Mouse (Mus musculus): Measurements from ENCODE around the gene Myl6. TPM values are rescaled to one million over a fixed set of nuclear protein-coding genes. Genes with fewer than 3 reads are reported as not detected.
A peak's percentile ranks its signal among the peaks of the same experiment; 100 is the strongest.

Gene Myl6
- polyA plus RNA-seq, 1 experiment = 3,169 TPM

- no peaks in the 10 kb centered on the region for H3K27me3 ChIP-seq (ENCODE audit: control insufficient read depth, insufficient read depth, insufficient read length)
- no peak overlapping the region for H3K4me3 ChIP-seq (ENCODE audit: insufficient read depth, poor library complexity, severe bottlenecking)
- peaks cover 30% of the 10 kb centered on the region for H3K79me3 ChIP-seq (ENCODE audit: low read depth)
- TF ChIP-seq MYOD1 (IDR thresholded peaks at IDR 0.05; ENCODE audit: control insufficient read depth, insufficient read length, low read depth) = peak; percentile 18
- TF ChIP-seq FOSL1 (IDR thresholded peaks at IDR 0.05; ENCODE audit: insufficient read depth, low read length, poor library complexity, severe bottlenecking) = no peak
- peaks cover 47% of the 10 kb centered on the region for H3K79me2 ChIP-seq (ENCODE audit: control insufficient read depth, insufficient read depth)
- H3K36me3 ChIP-seq (ENCODE audit: control insufficient read depth, insufficient read depth) = peaks cover 10% of the 10 kb centered on the region
- no peak overlapping the region for H3ac ChIP-seq (ENCODE audit: control insufficient read depth, insufficient read length, low read depth)
Measured at GRCm38 (mm10) chr10:128496509-128497077, 2.6 kb upstream of the Myl6 start.

- H3K4me3 ChIP-seq (ENCODE audit: insufficient read depth, poor library complexity, severe bottlenecking) = no peak overlapping the region
- H3ac ChIP-seq (ENCODE audit: control insufficient read depth, insufficient read length, low read depth) = no peak overlapping the region
- peaks cover 54% of the 10 kb centered on the region for H3K79me2 ChIP-seq (ENCODE audit: control insufficient read depth, insufficient read depth)
- TF ChIP-seq USF1 (IDR thresholded peaks at IDR 0.05; ENCODE audit: low read depth) = no peak
- TF ChIP-seq MYOG (IDR thresholded peaks at IDR 0.05; ENCODE audit: control insufficient read depth, extremely low read depth, insufficient read length) = no peak
- no peak for TF ChIP-seq MAX (IDR thresholded peaks at IDR 0.05)
- TF ChIP-seq CEBPB (IDR thresholded peaks at IDR 0.05; ENCODE audit: low read depth) = no peak
- no peak for TF ChIP-seq FOSL1 (IDR thresholded peaks at IDR 0.05; ENCODE audit: insufficient read depth, low read length, poor library complexity, severe bottlenecking)
- no peak for TF ChIP-seq CTCF (IDR thresholded peaks at IDR 0.05; ENCODE audit: control insufficient read depth, insufficient read depth, insufficient read length)
- no peak for TF ChIP-seq MYOD1 (IDR thresholded peaks at IDR 0.05; ENCODE audit: control insufficient read depth, insufficient read length, low read depth)
- H3K27me3 ChIP-seq (ENCODE audit: control insufficient read depth, insufficient read depth, insufficient read length) = no peaks in the 10 kb centered on the region
- H3K79me3 ChIP-seq (ENCODE audit: low read depth) = peaks cover 37% of the 10 kb centered on the region
- peaks cover 17% of the 10 kb centered on the region for H3K36me3 ChIP-seq (ENCODE audit: control insufficient read depth, insufficient read depth)
Measured at GRCm38 (mm10) chr10:128495903-128496302, 2.0 kb upstream of the Myl6 start.

GRCm38 (mm10) chr10:128495270-128495669, 1.3 kb upstream of the Myl6 start:
- Histone ChIP-seq H3K4me3 (ENCODE audit: insufficient read depth, poor library complexity, severe bottlenecking) (peak overlapping the region; percentile 97), H3K79me3 (ENCODE audit: low read depth) (peaks cover 40% of the 10 kb centered on the region), H3K27me3 (ENCODE audit: control insufficient read depth, insufficient read depth, insufficient read length) (no peaks in the 10 kb centered on the region), H3K79me2 (ENCODE audit: control insufficient read depth, insufficient read depth) (peaks cover 60% of the 10 kb centered on the region), H3ac (ENCODE audit: control insufficient read depth, insufficient read length, low read depth) (no peak overlapping the region), H3K36me3 (ENCODE audit: control insufficient read depth, insufficient read depth) (peaks cover 23% of the 10 kb centered on the region)
- TF ChIP-seq USF1 (IDR thresholded peaks at IDR 0.05; ENCODE audit: low read depth) (no peak), MAX (IDR thresholded peaks at IDR 0.05) (no peak), CEBPB (IDR thresholded peaks at IDR 0.05; ENCODE audit: low read depth) (no peak), MYOD1 (IDR thresholded peaks at IDR 0.05; ENCODE audit: control insufficient read depth, insufficient read length, low read depth) (no peak), CTCF (IDR thresholded peaks at IDR 0.05; ENCODE audit: control insufficient read depth, insufficient read depth, insufficient read length) (no peak), FOSL1 (IDR thresholded peaks at IDR 0.05; ENCODE audit: insufficient read depth, low read length, poor library complexity, severe bottlenecking) (no peak), MYOG (IDR thresholded peaks at IDR 0.05; ENCODE audit: control insufficient read depth, extremely low read depth, insufficient read length) (no peak)

- peaks cover 28% of the 10 kb centered on the region for H3K36me3 ChIP-seq (ENCODE audit: control insufficient read depth, insufficient read depth)
- H3K79me3 ChIP-seq (ENCODE audit: low read depth) = peaks cover 40% of the 10 kb centered on the region
- TF ChIP-seq FOSL1 (IDR thresholded peaks at IDR 0.05; ENCODE audit: insufficient read depth, low read length, poor library complexity, severe bottlenecking) (no peak), CTCF (IDR thresholded peaks at IDR 0.05; ENCODE audit: control insufficient read depth, insufficient read depth, insufficient read length) (no peak), CEBPB (IDR thresholded peaks at IDR 0.05; ENCODE audit: low read depth) (no peak), USF1 (IDR thresholded peaks at IDR 0.05; ENCODE audit: low read depth) (no peak), MYOG (IDR thresholded peaks at IDR 0.05; ENCODE audit: control insufficient read depth, extremely low read depth, insufficient read length) (no peak), MAX (IDR thresholded peaks at IDR 0.05) (no peak), MYOD1 (IDR thresholded peaks at IDR 0.05; ENCODE audit: control insufficient read depth, insufficient read length, low read depth) (no peak)
- H3K79me2 ChIP-seq (ENCODE audit: control insufficient read depth, insufficient read depth) = peaks cover 61% of the 10 kb centered on the region
- peak overlapping the region; percentile 94 for H3ac ChIP-seq (ENCODE audit: control insufficient read depth, insufficient read length, low read depth)
- no peaks in the 10 kb centered on the region for H3K27me3 ChIP-seq (ENCODE audit: control insufficient read depth, insufficient read depth, insufficient read length)
- H3K4me3 ChIP-seq (ENCODE audit: insufficient read depth, poor library complexity, severe bottlenecking) = peak overlapping the region; percentile 97
Measured at GRCm38 (mm10) chr10:128494667-128495245, 811 bp upstream of the Myl6 start.

- Histone ChIP-seq H3K27me3 (ENCODE audit: control insufficient read depth, insufficient read depth, insufficient read length) (no peaks in the 10 kb centered on the region), H3K79me3 (ENCODE audit: low read depth) (peaks cover 40% of the 10 kb centered on the region), H3K4me3 (ENCODE audit: insufficient read depth, poor library complexity, severe bottlenecking) (peak overlapping the region; percentile 97), H3K79me2 (ENCODE audit: control insufficient read depth, insufficient read depth) (peaks cover 61% of the 10 kb centered on the region), H3K36me3 (ENCODE audit: control insufficient read depth, insufficient read depth) (peaks cover 42% of the 10 kb centered on the region), H3ac (ENCODE audit: control insufficient read depth, insufficient read length, low read depth) (peak overlapping the region; percentile 79)
- no peak for TF ChIP-seq CTCF (IDR thresholded peaks at IDR 0.05; ENCODE audit: control insufficient read depth, insufficient read depth, insufficient read length)
- TF ChIP-seq USF1 (IDR thresholded peaks at IDR 0.05; ENCODE audit: low read depth) = no peak
- no peak for TF ChIP-seq MYOD1 (IDR thresholded peaks at IDR 0.05; ENCODE audit: control insufficient read depth, insufficient read length, low read depth)
Measured at GRCm38 (mm10) chr10:128493319-128493694, 638 bp downstream of the Myl6 start.

Data from C2C12 (cell line).